Mouse (Mus musculus) activated CD4-positive, CD25-positive, alpha-beta regulatory T cell, adult 4 months (primary cell): Measurements from ENCODE around the gene Nrip2. TPM values are rescaled to one million over a fixed set of nuclear protein-coding genes. Genes with fewer than 3 reads are reported as not detected.
"Not testable (repeated sequence)": the region's sequence is repeated elsewhere in the genome, so short reads cannot be mapped to it uniquely, and the experiment has no call there.

ENCODE experiments used
- ATAC-seq: one replicate; pipeline ENCODE4 v1.8.0; 2017
- polyA plus RNA-seq, 2 experiments: library from polyadenylated mRNA; unstranded; fragments of 100-300 nt; shearing (Covaris generic); gene quantifications; one replicate each; pipeline ENCODE4 v1.2.1; 2017

Nrip2 gene
- 1 to 10 TPM; 2.9 to 3.6 TPM for polyA plus RNA-seq

- ATAC-seq: no peak
Observed at GRCm38 (mm10) chr6:128398996-128399395, at the start of gene Nrip2. Nrip2 (plus strand) TSS chr6:128399296.

DNA sequence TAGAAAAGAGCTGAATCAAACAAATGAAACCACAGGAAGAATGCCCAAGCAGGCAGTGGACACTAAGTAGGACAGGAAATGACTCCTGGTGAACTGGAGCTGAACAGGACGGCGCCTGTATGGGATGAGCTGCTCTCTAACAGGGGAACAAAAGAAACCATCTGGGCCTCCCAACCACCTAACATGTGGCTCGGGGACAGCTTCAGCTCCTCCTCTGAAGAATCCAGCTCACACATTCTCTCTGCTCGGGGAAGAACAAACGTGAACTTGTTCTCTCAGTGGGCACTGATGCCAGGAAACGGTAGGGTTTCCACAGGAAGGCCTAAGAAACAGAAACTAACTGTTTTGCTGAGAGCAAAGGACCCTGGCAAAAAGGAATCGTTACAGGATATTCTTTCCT lies 49.4 kb upstream of the Nrip2 start:
- ATAC-seq: no peak

GRCm38 (mm10) chr6:128354140-128354539 lies 45.0 kb upstream of the Nrip2 start:
- no peak for ATAC-seq

GRCm38 (mm10) chr6:128355201-128355681 lies 43.9 kb upstream of the Nrip2 start:
- no peak for ATAC-seq

- peak; percentile 97 for ATAC-seq
Observed at GRCm38 (mm10) chr6:128355726-128356416, 43.2 kb upstream of the Nrip2 start, which contains the start of gene Tulp3. Tulp3 (minus strand) TSS chr6:128355851.

DNA sequence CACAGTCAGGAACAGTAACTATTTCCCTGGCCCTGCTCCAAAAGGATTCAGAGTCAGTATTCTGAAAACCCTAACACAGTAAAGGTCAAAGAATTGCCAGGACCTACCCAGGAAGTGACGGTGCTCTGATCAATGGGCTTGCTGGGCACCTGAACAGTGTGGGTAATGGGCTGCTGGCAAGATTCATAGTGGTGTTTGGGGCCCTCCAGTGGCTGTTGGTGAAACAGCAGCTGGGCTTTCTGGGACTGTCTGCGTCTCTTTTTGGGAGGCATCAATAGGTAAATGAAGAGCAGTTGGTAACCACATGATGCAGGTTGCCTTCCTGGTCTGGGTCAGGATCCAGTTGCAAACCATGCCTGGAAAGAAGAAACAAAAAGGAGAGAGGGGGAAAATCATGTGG lies 40.1 kb upstream of the Nrip2 start:
- ATAC-seq: peak; percentile 34

DNA sequence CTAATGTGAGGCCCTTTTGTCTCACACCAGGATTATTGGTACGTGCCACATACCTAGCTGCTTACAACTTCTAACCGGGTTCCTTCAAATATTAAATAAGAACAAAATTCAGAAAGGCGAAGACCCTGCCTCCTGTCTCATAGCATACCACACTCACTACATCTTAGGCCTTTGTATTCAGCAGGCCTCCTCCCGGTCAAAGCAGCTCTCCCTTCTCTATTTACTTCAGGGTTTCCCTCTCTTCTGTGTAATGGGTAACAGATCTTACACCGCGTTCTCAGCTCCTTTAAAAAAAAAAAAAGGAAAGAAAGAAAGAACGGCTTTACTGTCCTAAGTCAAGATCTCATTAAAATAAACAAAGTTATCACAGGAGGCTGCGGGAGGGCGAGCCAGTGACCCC lies 37.2 kb upstream of the Nrip2 start:
- ATAC-seq: no peak

GRCm38 (mm10) chr6:128362381-128363006 lies 36.6 kb upstream of the Nrip2 start, which contains the start of the genes Rhno1 and Foxm1:
Rhno1 (minus strand) TSS chr6:128362911.
Foxm1 (plus strand) TSS chr6:128362967.
- peak; percentile 86 for ATAC-seq

DNA sequence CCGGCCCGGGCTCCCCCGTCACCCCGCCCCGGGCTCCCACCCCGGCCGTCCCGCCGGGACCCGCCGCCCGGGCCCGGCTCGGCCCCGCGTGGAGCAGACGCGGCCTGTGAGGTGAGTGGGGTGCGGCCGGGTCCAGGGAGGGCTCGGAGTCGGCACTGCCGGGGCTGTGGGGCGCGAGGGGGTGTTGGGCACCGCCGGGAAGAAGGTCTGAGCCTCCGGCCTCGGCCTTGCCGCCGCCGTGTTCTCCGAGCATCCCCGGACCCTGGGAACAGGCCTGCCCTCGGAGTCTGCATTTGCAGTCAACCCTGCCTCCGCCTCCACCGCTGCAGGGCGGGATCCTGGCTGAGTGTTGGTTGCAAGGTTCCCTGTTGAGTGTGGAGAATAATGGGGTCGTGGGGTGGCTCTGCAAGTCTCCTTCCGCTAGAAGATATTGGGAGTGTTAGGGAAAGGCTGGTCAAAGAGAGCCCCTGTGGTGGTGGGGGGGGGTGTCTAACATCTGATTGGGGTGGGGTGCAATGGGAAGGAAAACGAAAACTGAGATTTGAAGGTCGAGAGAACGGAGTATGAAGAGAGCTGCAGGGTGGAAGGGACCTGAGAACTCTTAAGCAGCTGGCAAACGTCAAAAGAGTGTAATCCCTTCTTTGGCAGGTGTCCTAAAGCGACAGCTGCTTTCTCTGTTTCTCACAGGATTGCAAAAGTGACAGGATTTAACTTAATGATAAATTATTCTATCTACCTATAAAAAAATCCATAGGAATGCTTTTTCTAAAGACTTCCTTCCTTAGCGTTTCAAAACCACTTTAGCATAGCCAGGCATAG lies 35.9 kb upstream of the Nrip2 start:
- ATAC-seq: no peak

- no peak for ATAC-seq
Observed at GRCm38 (mm10) chr6:128364721-128365120, 34.4 kb upstream of the Nrip2 start.

DNA sequence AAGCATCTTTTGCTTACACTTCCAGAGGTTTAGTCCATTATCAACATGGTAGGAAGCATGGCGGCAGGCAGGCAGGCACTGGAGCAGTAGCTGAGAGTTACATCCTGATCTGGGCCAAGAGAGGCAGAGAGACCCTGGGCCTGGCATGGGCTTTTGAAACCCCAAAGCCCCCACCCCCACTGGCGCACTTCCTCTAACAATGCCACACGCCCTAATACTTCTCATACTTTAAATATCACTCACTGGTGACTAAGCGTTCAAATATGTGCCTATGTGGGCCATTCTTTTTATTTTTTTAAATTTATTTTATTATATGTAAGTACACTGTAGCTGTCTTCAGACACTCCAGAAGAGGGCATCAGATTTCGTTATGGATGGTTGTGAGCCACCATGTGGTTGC lies 32.6 kb upstream of the Nrip2 start:
- no peak for ATAC-seq

DNA sequence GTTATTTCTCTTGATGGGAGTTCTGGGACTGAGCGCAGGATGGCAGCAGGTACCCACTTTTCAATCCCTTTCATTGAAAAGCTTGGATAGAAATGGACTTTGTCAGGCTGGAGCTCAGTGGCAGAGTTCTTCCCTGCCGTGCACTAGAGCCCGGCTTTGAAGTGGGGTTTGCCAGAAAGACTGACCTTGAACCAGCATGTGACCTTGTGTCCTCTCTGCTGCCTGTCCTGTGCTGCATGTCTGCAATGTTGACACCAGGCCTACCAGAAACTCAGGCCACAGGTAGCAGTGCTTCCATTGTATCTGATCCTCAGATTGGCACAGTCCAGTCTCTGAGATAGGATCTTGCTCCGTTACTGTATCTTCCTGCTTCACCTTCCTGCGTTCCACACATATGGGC lies 29.1 kb upstream of the Nrip2 start:
- no peak for ATAC-seq

DNA sequence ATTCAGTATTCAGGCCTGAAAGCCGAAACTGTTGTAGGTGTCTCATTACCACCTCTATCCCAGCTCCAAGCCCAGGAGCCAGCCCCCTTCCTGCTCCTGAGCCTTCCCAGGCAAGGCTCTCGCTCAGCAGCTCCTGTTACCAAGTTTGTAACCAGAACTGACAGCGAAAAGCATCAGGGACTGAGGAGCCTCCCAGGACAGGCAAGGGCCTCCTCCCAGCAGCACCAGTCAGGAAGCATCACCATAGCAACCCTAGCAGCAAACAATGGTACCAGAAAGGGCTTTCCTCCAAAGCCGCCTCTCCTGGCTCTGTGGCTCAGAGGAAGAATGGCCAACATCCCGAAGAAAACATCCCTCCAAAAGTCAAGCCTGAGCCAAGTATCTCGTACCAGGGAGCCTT lies 23.9 kb upstream of the Nrip2 start, which contains the start of the genes Tex52 and Gm44596:
Tex52 (plus strand) TSS at position 265 of the 400 bp plus-strand sequence.
Gm44596 (plus strand) TSS at position 312 of the 400 bp plus-strand sequence.
- ATAC-seq: no peak

DNA sequence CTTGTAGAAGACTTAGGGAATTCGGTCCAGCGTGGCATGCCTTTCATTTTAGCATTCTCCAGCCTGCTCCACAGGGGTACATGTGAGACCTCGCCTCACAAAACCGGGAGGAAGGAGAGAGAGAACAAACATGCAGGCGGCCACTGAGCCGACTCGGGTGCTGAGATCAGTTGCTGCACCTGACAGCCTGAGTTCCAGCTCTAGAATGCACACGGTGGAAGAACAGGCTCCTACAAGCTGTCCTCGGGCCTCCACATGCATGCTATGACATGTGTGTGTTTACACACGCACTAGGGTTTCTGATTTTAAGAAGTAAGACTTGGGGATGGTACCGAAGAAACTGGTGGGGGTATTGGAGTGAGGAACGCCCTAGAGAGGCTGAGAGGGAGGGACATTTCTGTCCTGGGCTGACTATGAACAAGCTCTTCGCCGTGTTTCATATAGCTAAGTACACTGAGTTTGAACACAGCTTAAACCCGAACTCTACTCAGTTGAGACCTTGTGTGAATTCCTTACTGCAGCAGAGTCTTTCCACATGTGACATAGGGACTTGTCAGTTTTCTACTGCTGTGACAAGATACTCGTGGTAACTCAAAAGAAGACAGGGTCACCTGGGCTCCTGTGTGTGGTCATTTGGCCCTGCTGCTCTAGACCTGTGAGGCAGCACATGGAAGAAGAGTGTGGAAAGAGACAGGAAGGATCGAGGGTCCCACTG lies 22.6 kb upstream of the Nrip2 start:
- no peak for ATAC-seq

GRCm38 (mm10) chr6:128379636-128380035 lies 19.5 kb upstream of the Nrip2 start:
- ATAC-seq: no peak

- ATAC-seq: not testable (repeated sequence)
Observed at GRCm38 (mm10) chr6:128380594-128381167, 18.4 kb upstream of the Nrip2 start.

GRCm38 (mm10) chr6:128381254-128381653 lies 17.8 kb upstream of the Nrip2 start:
- no peak for ATAC-seq

DNA sequence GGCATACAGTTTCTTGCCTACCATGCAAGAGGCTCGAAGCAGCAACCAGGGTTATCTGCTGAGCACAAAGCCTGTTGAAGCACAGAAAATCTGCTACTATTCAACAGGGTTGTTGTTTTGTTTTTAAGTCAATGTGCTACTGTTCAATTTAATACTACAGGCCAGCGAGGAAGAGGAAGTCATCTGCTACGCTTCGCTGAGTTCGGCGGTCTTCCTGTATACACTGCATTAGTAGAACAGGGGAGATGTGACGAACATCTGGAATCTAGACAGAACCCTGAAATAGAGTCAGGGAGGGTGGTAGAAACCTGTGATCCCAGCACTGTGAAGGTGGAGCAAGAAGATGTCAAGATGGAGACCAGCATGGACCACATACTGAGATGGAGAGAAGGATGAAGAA lies 15.3 kb upstream of the Nrip2 start:
- no peak for ATAC-seq

DNA sequence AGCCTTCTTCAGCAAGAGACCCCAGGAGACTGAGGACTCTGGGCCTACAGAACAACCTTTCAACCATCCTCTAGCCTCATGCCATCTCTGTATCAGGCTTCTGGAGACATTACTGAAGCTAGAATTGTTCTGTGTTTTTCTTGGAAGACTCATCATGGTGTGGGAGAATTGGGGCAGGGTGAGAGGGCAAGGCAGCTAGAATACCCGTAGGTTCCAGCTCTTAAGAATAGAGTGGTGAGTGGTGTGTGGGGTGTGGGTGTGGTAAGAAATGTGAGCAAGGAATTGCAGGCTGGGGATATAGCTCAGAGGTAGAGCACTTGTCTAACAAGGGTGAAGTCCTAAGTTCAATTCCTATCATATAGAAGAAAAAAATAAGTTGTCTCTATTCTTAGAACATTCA lies 14.1 kb upstream of the Nrip2 start:
- no peak for ATAC-seq

GRCm38 (mm10) chr6:128389185-128389584 lies 9.9 kb upstream of the Nrip2 start:
- ATAC-seq: no peak

DNA sequence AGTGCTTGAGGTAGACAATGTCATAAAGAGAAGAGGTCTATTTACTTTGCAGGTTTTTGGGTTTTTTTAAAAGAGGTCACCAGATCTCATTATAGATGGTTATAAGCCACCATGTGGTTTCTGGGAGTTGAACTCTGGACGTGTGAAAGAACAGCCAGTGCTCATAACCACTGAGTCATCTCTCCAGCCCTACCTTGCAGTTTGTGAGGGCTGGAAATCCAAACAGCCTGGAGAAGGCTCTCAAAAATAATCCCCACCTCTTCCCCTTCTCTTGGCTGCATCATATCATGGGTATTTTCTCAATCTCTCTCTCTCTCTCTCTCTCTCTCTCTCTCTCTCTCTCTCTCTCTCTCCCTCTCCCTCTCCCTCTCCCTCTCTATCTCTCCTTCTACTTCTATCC lies 8.4 kb upstream of the Nrip2 start:
- ATAC-seq: no peak
